ENCODE assay signal across 9 mouse cellular contexts in genomic region chr5:148909057-148909395, GRCm38 (mm10). TPM values are rescaled to one million over a fixed set of nuclear protein-coding genes. Genes with fewer than 3 reads are reported as not detected.
DNase-seq lines count a peak whose midpoint lies in the region.
"Had no signal": no experiment of that assay in that cellular context is flagged by ENCODE, and none has a peak within 500 bp of the region (broad histone marks: within the 10 kb centered on the region; RNA-seq: fewer than 3 reads in every experiment).

No protein-coding gene starts in this region.

- WGBS in limb, embryonic 10.5 days, result 37% methylated on average over 7 of the region's 7 CpGs

- no peaks in the 10 kb centered on the region for H3K9me3 ChIP-seq in limb, embryonic 10.5 days (replicated peaks)
- H3K9me3 ChIP-seq: megakaryocyte, embryonic 14.5 days had no signal

- peak overlapping the region; percentile 44 for H3K27ac ChIP-seq in limb, embryonic 10.5 days

- peaks cover 22% of the 10 kb centered on the region for H3K4me1 ChIP-seq in limb, embryonic 10.5 days

- H3K27me3 ChIP-seq in limb, embryonic 10.5 days (ENCODE audit: low read depth, poor library complexity, severe bottlenecking), result no peaks in the 10 kb centered on the region
- H3K27me3 ChIP-seq: megakaryocyte, embryonic 14.5 days had no signal

- no peak overlapping the region for H3K4me3 ChIP-seq in limb, embryonic 10.5 days

- intact Hi-C loops in gastrocnemius, postnatal 14 days (cut with DNase I; ENCODE audit: low total_unique reads), result no loop called here

- peak; percentile 55 for DNase-seq in gastrocnemius, postnatal 10 days
- no peak for DNase-seq in gastrocnemius, adult 8-10 months (ENCODE audit: low spot score in 2 of 2)
- peak; percentile 35 to 41 for DNase-seq in B cell, adult 2 months
- peak; percentile 57 for DNase-seq in gastrocnemius, postnatal 14 days
- no peak for DNase-seq in limb, embryonic 10.5 days (ENCODE audit: low spot score)
- DNase-seq in retina, embryonic 14.5 days (ENCODE audit: low spot score), result peak; percentile 72
- DNase-seq in ovary, adult 18-20 months (ENCODE audit: low spot score), result no peak
- DNase-seq in adrenal gland, postnatal 4 days (ENCODE audit: low spot score in 2 of 2), result no peak

- H3K36me3 ChIP-seq in limb, embryonic 10.5 days, result peaks cover 49% of the 10 kb centered on the region

RNA-seq across cellular contexts. Expression of gene Katnal1, which starts 20.1 kb away (rescaled TPM):
- total RNA-seq in gastrocnemius, postnatal 10 days (2021), result 1 to 10 TPM; 5.5 to 6.9 TPM
- 1 to 10 TPM; 4.3 to 5.3 (median 4.5) TPM for total RNA-seq in gastrocnemius, adult 8-10 months (2022)
- 1 to 10 TPM; 3.7 to 3.9 TPM for total RNA-seq in gastrocnemius, postnatal 14 days (2021)
- polyA plus RNA-seq in limb, embryonic 10.5 days (2016; fragmentation: Nextera tagmentation; extraction: Ambion mirVana), result 15.4 and 19.3 TPM in 2 replicates
- 10 to 100 TPM; 10.1 to 12.8 TPM for total RNA-seq in adrenal gland, postnatal 4 days (2021)

Comparison
In these comparisons a context has a peak if more than half of its experiments do, and no peak if none do; other contexts are left out.
1. DNase-seq: peak in gastrocnemius, postnatal 10 days (single experiment), B cell, adult 2 months (2 of 2), gastrocnemius, postnatal 14 days (single experiment) and retina, embryonic 14.5 days (single experiment); none in gastrocnemius, adult 8-10 months (0 of 2), limb, embryonic 10.5 days (single experiment), ovary, adult 18-20 months (single experiment) and adrenal gland, postnatal 4 days (0 of 2).